ENCODE assay signal across 8 mouse cellular contexts in genomic region chr9:77825380-77825961, GRCm38 (mm10).
A peak's percentile ranks its signal among the peaks of the same experiment; 100 is the strongest.
DNase-seq lines count a peak whose midpoint lies in the region; ATAC-seq and TF ChIP-seq lines count a peak whose summit lies in the region.

No protein-coding gene starts in this region.

- ATAC-seq in embryonic facial prominence, embryonic 13.5 days (ENCODE audit: insufficient number of reproducible peaks, insufficient read depth, low FRiP score, low TSS enrichment, low read depth): peak; percentile 39; the same call in 1 of the 2 replicates
- ATAC-seq in megakaryocyte progenitor cell, adult 5-6 weeks (replicated peaks; ENCODE audit: poor library complexity): no peak

- no peak for TF ChIP-seq CTCF in kidney, adult 2 months (conservative IDR thresholded peaks at IDR 0.05; ENCODE audit: insufficient read depth, insufficient read length, low read depth, low read length)

- H3K9ac ChIP-seq in embryonic facial prominence, embryonic 13.5 days: no peak overlapping the region

- intact Hi-C loops in left cerebral cortex, postnatal 36 days (cut with DNase I): no loop called here

- no peaks in the 10 kb centered on the region for H3K27me3 ChIP-seq in kidney, adult 2 months (replicated peaks; ENCODE audit: control insufficient read depth, insufficient read depth, low read length)
- H3K27me3 ChIP-seq in embryonic facial prominence, embryonic 13.5 days: no peaks in the 10 kb centered on the region
- H3K27me3 ChIP-seq in limb, embryonic 10.5 days (ENCODE audit: low read depth, poor library complexity, severe bottlenecking): no peaks in the 10 kb centered on the region

- DNase-seq in kidney, adult 2 months: peak; percentile 36
- no peak for DNase-seq in kidney, postnatal 14 days
- DNase-seq in CD4-positive, CD25-positive, alpha-beta regulatory T cell, adult 2 months (ENCODE audit: low read depth, low spot score): peak; percentile 14
- DNase-seq in limb, embryonic 10.5 days (ENCODE audit: low spot score): peak; percentile 77
- DNase-seq in urinary bladder, postnatal 25 days (ENCODE audit: low spot score): no peak
- no peak for DNase-seq in left cerebral cortex, postnatal 36 days (ENCODE audit: low spot score in 2 of 2)

- H3K36me3 ChIP-seq in kidney, adult 2 months (ENCODE audit: control insufficient read depth, insufficient read depth, low read length): no peaks in the 10 kb centered on the region
- H3K36me3 ChIP-seq in embryonic facial prominence, embryonic 13.5 days: no peaks in the 10 kb centered on the region
- no peaks in the 10 kb centered on the region for H3K36me3 ChIP-seq in limb, embryonic 10.5 days

- peak overlapping the region; percentile 27 for H3K4me2 ChIP-seq in embryonic facial prominence, embryonic 13.5 days

- WGBS in kidney, adult 2 months: 25% methylated on average over 7 of the region's 7 CpGs
- 7% methylated on average over 7 of the region's 7 CpGs for WGBS in embryonic facial prominence, embryonic 13.5 days
- 11% methylated on average over 7 of the region's 7 CpGs for WGBS in limb, embryonic 10.5 days

- H3K27ac ChIP-seq in kidney, adult 2 months (ENCODE audit: insufficient read depth, low read depth, low read length): peak overlapping the region; percentile 31; the same call in 1 of the 2 replicates
- H3K27ac ChIP-seq in embryonic facial prominence, embryonic 13.5 days: peak overlapping the region; percentile 78
- H3K27ac ChIP-seq in limb, embryonic 10.5 days: peak overlapping the region; percentile 72; the same call in 1 of the 2 replicates

- H3K4me3 ChIP-seq in kidney, adult 2 months (ENCODE audit: insufficient read depth, low read depth, low read length): no peak overlapping the region
- no peak overlapping the region for H3K4me3 ChIP-seq in embryonic facial prominence, embryonic 13.5 days
- peak overlapping the region; percentile 17; the same call in 1 of the 2 replicates for H3K4me3 ChIP-seq in limb, embryonic 10.5 days

- H3K4me1 ChIP-seq in kidney, adult 2 months (ENCODE audit: control insufficient read depth, insufficient read depth, low read length): no peaks in the 10 kb centered on the region
- H3K4me1 ChIP-seq in embryonic facial prominence, embryonic 13.5 days: peaks cover 20% of the 10 kb centered on the region
- peaks cover 25% of the 10 kb centered on the region for H3K4me1 ChIP-seq in limb, embryonic 10.5 days

- no peaks in the 10 kb centered on the region for H3K9me3 ChIP-seq in embryonic facial prominence, embryonic 13.5 days
- no peaks in the 10 kb centered on the region for H3K9me3 ChIP-seq in limb, embryonic 10.5 days (replicated peaks)

- TF ChIP-seq POLR2A in kidney, adult 2 months (IDR thresholded peaks at IDR 0.05; ENCODE audit: low read depth, low read length): no peak

Comparison
In these comparisons a context has a peak if more than half of its experiments do, and no peak if none do; other contexts are left out.
1. DNase-seq: peak in kidney, adult 2 months (single experiment), CD4-positive, CD25-positive, alpha-beta regulatory T cell, adult 2 months (single experiment) and limb, embryonic 10.5 days (single experiment); none in kidney, postnatal 14 days (single experiment), urinary bladder, postnatal 25 days (single experiment) and left cerebral cortex, postnatal 36 days (0 of 2).
2. Peak in every context shown above with its lines, with median percentiles within 50 percentile points of each other: H3K27ac ChIP-seq.